Mouse (Mus musculus) G1E (cell line): ENCODE data around the gene Parva. TPM values are rescaled to one million over a fixed set of nuclear protein-coding genes. Genes with fewer than 3 reads are reported as not detected.

Experiments
- ATAC-seq: 2 replicates; pipeline ENCODE4 v1.8.0; 2016; ENCODE audit warnings: mild to moderate bottlenecking; ENCODE audit not compliant: insufficient number of reproducible peaks, poor library complexity, low FRiP score, severe bottlenecking; ENCODE audit errors: extremely low read depth
- DNase-seq: peaks from one replicate; pipeline ENCODE4 v3.0.0; 2012; ENCODE audit warnings: low spot score
- H3K27me3 ChIP-seq: 2 replicates; pipeline ENCODE4 v1.6.1; 2012; ENCODE audit warnings: mild to moderate bottlenecking, low read length, inconsistent platforms; ENCODE audit not compliant: insufficient read depth
- H3K36me3 ChIP-seq: replicated peaks from 2 replicates; pipeline ENCODE3; 2012; ENCODE audit warnings: mild to moderate bottlenecking, inconsistent platforms
- H3K4me1 ChIP-seq: 2 replicates; pipeline ENCODE4 v1.6.1; 2012; ENCODE audit warnings: low read depth, low read length, inconsistent platforms, mixed read lengths; ENCODE audit not compliant: insufficient read depth
- H3K4me3 ChIP-seq: 2 replicates; pipeline ENCODE4 v1.5.1; 2012; ENCODE audit warnings: low read depth, mild to moderate bottlenecking, inconsistent platforms, low read length, moderate library complexity, mixed read lengths
- H3K9me3 ChIP-seq: replicated peaks from 2 replicates; pipeline ENCODE4 v1.6.1; 2012; ENCODE audit warnings: inconsistent platforms
- CTCF ChIP-seq: IDR thresholded peaks from 2 replicates; pipeline ENCODE4 v1.5.1; 2012; ENCODE audit warnings: low read depth, low read length, inconsistent platforms, mixed read lengths
- GATA1 ChIP-seq: IDR thresholded peaks from 2 replicates; pipeline ENCODE4 v1.6.1; 2012; ENCODE audit warnings: borderline replicate concordance, low read length, inconsistent platforms, mixed read lengths
- GATA2 ChIP-seq: IDR thresholded peaks from 2 replicates; pipeline ENCODE4 v1.6.1; 2012; ENCODE audit warnings: low read depth, low read length, inconsistent platforms, borderline replicate concordance
- POLR2AphosphoS5 ChIP-seq: IDR thresholded peaks from 2 replicates; pipeline ENCODE4 v1.6.1; 2012; ENCODE audit warnings: low read depth, low read length, inconsistent platforms; ENCODE audit not compliant: insufficient replicate concordance
- TAL1 ChIP-seq: conservative IDR thresholded peaks from 2 replicates; pipeline ENCODE4 v1.6.1; 2012; ENCODE audit warnings: low read depth, low read length, inconsistent platforms, mixed read lengths
- polyA plus RNA-seq: library from polyadenylated mRNA; stranded (reverse); fragments of >175 nt; gene quantifications from 2 replicates; pipeline ENCODE4 v1.2.3, GENCODE M21; 2012
- total RNA-seq, 2 experiments: library from RNA; stranded (forward) in 1 of 2; stranded (reverse) in 1 of 2; fragments of 200-1000 nt in 1 of 2; fragments of >200 nt in 1 of 2; fragmentation: Nextera tagmentation in 1 of 2; gene quantifications; 2 replicates each; pipeline ENCODE4 v1.2.3; 2014 to 2017

Gene Parva
- total and polyA plus RNA-seq, 3 experiments = 0.05 TPM; not detected in 2

- ATAC-seq (no peak), DNase-seq (no peak)
- no peaks in the 10 kb centered on the region for H3K36me3 ChIP-seq
- peaks cover 36% of the 10 kb centered on the region for H3K9me3 ChIP-seq
- no peak overlapping the region for H3K4me3 ChIP-seq
- TF ChIP-seq POLR2AphosphoS5 (no peak), GATA2 (no peak), TAL1 (no peak), GATA1 (no peak), CTCF (no peak)
- H3K4me1 ChIP-seq = no peaks in the 10 kb centered on the region
- no peaks in the 10 kb centered on the region for H3K27me3 ChIP-seq
Observed at GRCm38 (mm10) chr7:112467687-112468111, 40.4 kb downstream of the Parva start.

GRCm38 (mm10) chr7:112469817-112470216 is 42.5 kb downstream of the Parva start:
- Histone ChIP-seq H3K4me3 (no peak overlapping the region), H3K36me3 (no peaks in the 10 kb centered on the region), H3K9me3 (peaks cover 34% of the 10 kb centered on the region), H3K27me3 (no peaks in the 10 kb centered on the region), H3K4me1 (no peaks in the 10 kb centered on the region)
- no peak for TF ChIP-seq GATA1
- no peak for TF ChIP-seq CTCF
- TF ChIP-seq POLR2AphosphoS5 = no peak
- TF ChIP-seq TAL1 = no peak
- no peak for TF ChIP-seq GATA2
- DNase-seq (no peak), ATAC-seq (no peak)

- Histone ChIP-seq H3K36me3 (no peaks in the 10 kb centered on the region), H3K4me3 (no peak overlapping the region), H3K27me3 (no peaks in the 10 kb centered on the region), H3K4me1 (no peaks in the 10 kb centered on the region), H3K9me3 (peaks cover 34% of the 10 kb centered on the region)
- no peak for DNase-seq
- ATAC-seq = no peak
- TF ChIP-seq CTCF = no peak
- no peak for TF ChIP-seq GATA1
- TF ChIP-seq GATA2 = no peak
- TF ChIP-seq TAL1 = no peak
- no peak for TF ChIP-seq POLR2AphosphoS5
Observed at GRCm38 (mm10) chr7:112471316-112471715, 44.0 kb downstream of the Parva start.

GRCm38 (mm10) chr7:112472024-112472707 is 44.9 kb downstream of the Parva start:
- Histone ChIP-seq H3K9me3 (peaks cover 34% of the 10 kb centered on the region), H3K4me3 (no peak overlapping the region), H3K36me3 (no peaks in the 10 kb centered on the region), H3K4me1 (no peaks in the 10 kb centered on the region), H3K27me3 (no peaks in the 10 kb centered on the region)
- no peak for ATAC-seq
- DNase-seq = no peak
- TF ChIP-seq TAL1 (no peak), GATA2 (no peak), POLR2AphosphoS5 (no peak), CTCF (no peak), GATA1 (no peak)

- DNase-seq = no peak
- H3K4me3 ChIP-seq = no peak overlapping the region
- H3K4me1 ChIP-seq = no peaks in the 10 kb centered on the region
- TF ChIP-seq GATA1 = no peak
- no peak for TF ChIP-seq GATA2
- no peak for TF ChIP-seq CTCF
- TF ChIP-seq TAL1 = no peak
- no peak for TF ChIP-seq POLR2AphosphoS5
- no peaks in the 10 kb centered on the region for H3K27me3 ChIP-seq
- ATAC-seq = no peak
- no peaks in the 10 kb centered on the region for H3K36me3 ChIP-seq
- peaks cover 28% of the 10 kb centered on the region for H3K9me3 ChIP-seq
Observed at GRCm38 (mm10) chr7:112472708-112473281, 45.5 kb downstream of the Parva start.

- Histone ChIP-seq H3K4me3 (no peak overlapping the region), H3K9me3 (peaks cover 29% of the 10 kb centered on the region), H3K36me3 (no peaks in the 10 kb centered on the region), H3K27me3 (no peaks in the 10 kb centered on the region), H3K4me1 (no peaks in the 10 kb centered on the region)
- ATAC-seq = no peak
- TF ChIP-seq GATA2 = no peak
- DNase-seq = no peak
Observed at GRCm38 (mm10) chr7:112473649-112474435, 46.5 kb downstream of the Parva start.

GRCm38 (mm10) chr7:112479116-112479515 is 51.8 kb downstream of the Parva start:
- Histone ChIP-seq H3K4me1 (no peaks in the 10 kb centered on the region), H3K27me3 (no peaks in the 10 kb centered on the region), H3K36me3 (no peaks in the 10 kb centered on the region), H3K9me3 (peaks cover 19% of the 10 kb centered on the region), H3K4me3 (no peak overlapping the region)
- ATAC-seq = no peak
- DNase-seq = no peak
- TF ChIP-seq GATA1 (no peak), GATA2 (no peak), TAL1 (no peak), POLR2AphosphoS5 (no peak), CTCF (no peak)
